Mouse (Mus musculus) liver, postnatal 0 days (tissue): ENCODE results near the gene Cenpt.
A peak's percentile ranks its signal among the peaks of the same experiment; 100 is the strongest.

Source experiments
- CTCF ChIP-seq: sonication (generic); IDR thresholded peaks from 2 replicates; pipeline ENCODE4 v1.5.1; 2016; ENCODE audit warnings: antibody characterized with exemption, low read depth
- EP300 ChIP-seq: IDR thresholded peaks from 2 replicates; pipeline ENCODE4 v1.6.1; 2016; ENCODE audit warnings: antibody characterized with exemption, low read depth, mild to moderate bottlenecking

DNA sequence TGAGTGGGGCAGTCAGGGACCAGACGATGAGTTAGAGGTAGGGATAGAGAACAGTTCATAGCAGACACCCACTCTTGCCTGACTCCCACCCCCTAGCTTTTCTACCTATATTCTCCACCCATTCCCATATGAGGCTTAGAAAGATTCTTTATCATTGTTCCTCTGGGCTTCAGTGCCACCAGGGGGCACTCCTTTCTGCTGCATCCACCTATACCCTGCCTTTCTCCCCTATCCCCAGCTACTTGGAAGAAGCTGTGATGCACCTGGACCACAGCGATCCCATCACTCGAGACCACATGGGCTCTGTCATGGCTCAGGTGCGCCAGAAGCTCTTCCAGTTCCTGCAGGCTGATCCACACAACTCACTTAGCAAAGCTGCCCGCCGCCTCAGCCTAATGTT is 39.4 kb upstream of the Cenpt start:
- TF ChIP-seq CTCF (peak; percentile 67), EP300 (no peak)
